Mouse (Mus musculus) testis, adult 2 months (tissue): ENCODE measurements around the gene 4930516K23Rik. TPM values are rescaled to one million over a fixed set of nuclear protein-coding genes. Genes with fewer than 3 reads are reported as not detected.

ENCODE experiments used
- H3K27ac ChIP-seq: fragments of 200-500 bp; 2 replicates; pipeline ENCODE4 v1.5.1; 2012; ENCODE audit warnings: low read depth, low read length; ENCODE audit not compliant: control insufficient read depth, insufficient read depth
- H3K27me3 ChIP-seq: fragments of 200-500 bp; 2 replicates; pipeline ENCODE4 v1.6.1; 2012; ENCODE audit warnings: mild to moderate bottlenecking, low read length, moderate library complexity; ENCODE audit not compliant: control insufficient read depth, insufficient read depth
- H3K36me3 ChIP-seq: fragments of 200-500 bp; 2 replicates; pipeline ENCODE4 v1.6.1; 2012; ENCODE audit warnings: mild to moderate bottlenecking, low read length; ENCODE audit not compliant: control insufficient read depth, insufficient read depth
- H3K4me1 ChIP-seq: fragments of 200-500 bp; 2 replicates; pipeline ENCODE4 v1.6.1; 2012; ENCODE audit warnings: low read length; ENCODE audit not compliant: control insufficient read depth, insufficient read depth
- H3K4me3 ChIP-seq: fragments of 200-500 bp; 2 replicates; pipeline ENCODE4 v1.5.1; 2012; ENCODE audit warnings: low read depth, mild to moderate bottlenecking, low read length, moderate library complexity, mixed read lengths; ENCODE audit not compliant: control insufficient read depth
- CTCF ChIP-seq: fragments of 200-500 bp; IDR thresholded peaks from 2 replicates; pipeline ENCODE4 v1.5.1; 2012; ENCODE audit warnings: low read depth, mild to moderate bottlenecking, inconsistent platforms, low read length, moderate library complexity; ENCODE audit not compliant: control insufficient read depth, insufficient read depth, insufficient replicate concordance
- POLR2A ChIP-seq: fragments of 200-500 bp; IDR thresholded peaks from 2 replicates; pipeline ENCODE4 v1.6.1; 2012; ENCODE audit warnings: low read depth, mild to moderate bottlenecking, inconsistent platforms, low read length, moderate library complexity; ENCODE audit not compliant: control insufficient read depth
- polyA plus RNA-seq: library from polyadenylated mRNA; depleted of rRNA; stranded (reverse); fragments of >200 nt; gene quantifications from 2 replicates; pipeline ENCODE4 v1.2.3, GENCODE M21; 2012; rRNA removed

Gene 4930516K23Rik
- polyA plus RNA-seq, 1 experiment: 0.80 TPM

DNA sequence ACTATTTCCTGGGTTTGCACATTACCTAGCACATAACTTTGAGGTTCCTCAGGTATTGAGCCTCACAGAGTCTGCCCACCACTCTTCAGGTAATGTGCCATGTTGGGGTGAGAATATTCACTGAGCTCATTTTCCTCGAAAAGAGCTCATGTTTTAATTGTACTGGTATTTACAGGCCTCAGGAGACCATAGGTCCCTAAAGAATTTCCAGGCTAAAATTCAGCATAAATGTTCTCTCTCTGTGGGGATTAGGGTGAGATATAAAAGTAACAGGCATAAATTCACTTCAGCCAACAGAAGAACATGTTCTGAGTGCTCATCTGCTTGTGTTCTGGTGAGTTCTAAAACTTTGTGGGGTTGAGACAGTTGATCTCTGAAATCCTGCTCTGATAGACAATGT is 26.1 kb downstream of the 4930516K23Rik start, which contains the start of gene Olfr641:
TSS of gene Olfr641 (plus strand) at position 301 of the 400 bp plus-strand sequence.
- H3K4me3 ChIP-seq: no peak within 1 kb of the TSS
- H3K27me3 ChIP-seq: no peaks in the 10 kb centered on the region
- TF ChIP-seq POLR2A (no peak), CTCF (no peak)
- H3K27ac ChIP-seq: no peak within 1 kb of the TSS
- H3K4me1 ChIP-seq: no peaks in the 10 kb centered on the region
- no peaks in the 10 kb centered on the region for H3K36me3 ChIP-seq

DNA sequence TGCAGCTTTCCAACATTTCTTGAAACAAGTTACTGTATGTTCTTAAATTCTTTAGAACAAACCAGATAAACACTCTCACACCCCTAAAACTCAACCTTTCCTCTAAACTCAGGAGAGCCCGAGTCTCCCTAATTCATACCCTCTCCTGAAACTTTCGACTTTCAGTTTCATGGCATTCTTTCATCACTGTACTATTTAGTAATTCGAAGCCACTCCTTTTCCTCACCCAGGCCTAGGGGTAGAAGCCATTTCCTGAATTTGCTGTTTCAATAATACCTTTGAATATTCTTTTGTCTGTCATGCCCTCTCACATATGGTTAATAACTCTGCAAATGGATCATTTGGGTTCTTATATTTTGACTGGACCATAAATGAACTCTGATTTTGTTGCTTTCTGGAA is 34.3 kb downstream of the 4930516K23Rik start:
- H3K36me3 ChIP-seq: no peaks in the 10 kb centered on the region
- no peaks in the 10 kb centered on the region for H3K27me3 ChIP-seq
- H3K4me3 ChIP-seq: no peak overlapping the region
- no peaks in the 10 kb centered on the region for H3K4me1 ChIP-seq
- no peak for TF ChIP-seq POLR2A
- TF ChIP-seq CTCF: no peak
- no peak overlapping the region for H3K27ac ChIP-seq

DNA sequence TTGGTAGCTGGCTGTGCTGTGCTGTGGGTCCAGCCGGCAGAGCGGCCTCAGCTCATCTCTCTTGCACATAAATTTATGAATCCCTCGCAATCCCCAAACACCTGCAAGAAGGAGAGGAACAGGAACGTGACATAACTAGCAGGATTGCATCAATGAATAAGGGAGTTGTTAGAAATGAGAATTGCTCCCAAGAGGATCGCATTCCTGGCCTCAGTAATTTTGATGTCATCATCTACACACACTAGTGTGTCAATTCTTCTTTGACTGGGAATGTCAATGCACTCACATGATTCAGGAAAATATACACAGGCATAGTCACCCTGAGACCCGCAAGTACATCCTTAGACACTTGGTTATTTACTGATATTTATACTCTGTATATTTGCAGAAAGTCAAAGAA is 35.8 kb downstream of the 4930516K23Rik start, which contains the start of gene Olfr640:
TSS of gene Olfr640 (minus strand) at position 101 of the 400 bp plus-strand sequence.
- Histone ChIP-seq H3K4me1 (no peaks in the 10 kb centered on the region), H3K27ac (no peak within 1 kb of the TSS), H3K36me3 (no peaks in the 10 kb centered on the region), H3K4me3 (no peak within 1 kb of the TSS), H3K27me3 (no peaks in the 10 kb centered on the region)
- TF ChIP-seq POLR2A: no peak
- no peak for TF ChIP-seq CTCF

DNA sequence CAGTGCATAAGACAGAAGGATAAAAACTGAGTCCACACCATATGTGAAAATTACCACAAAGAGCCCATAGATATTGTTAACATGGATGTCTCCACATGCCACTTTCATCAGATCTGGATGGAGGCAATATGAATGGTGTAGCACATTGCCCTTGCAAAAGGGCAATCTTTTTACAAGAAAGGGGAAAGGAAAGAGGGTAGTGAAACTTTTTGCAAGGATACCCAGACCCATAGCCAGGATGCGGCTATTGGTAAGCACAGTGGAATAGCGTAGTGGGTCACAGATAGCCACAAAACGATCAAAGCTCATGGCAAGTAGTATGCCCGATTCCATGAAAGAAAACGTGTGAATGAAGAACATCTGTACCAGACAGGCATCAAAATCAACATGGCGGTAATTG is 39.6 kb downstream of the 4930516K23Rik start:
- Histone ChIP-seq H3K36me3 (no peaks in the 10 kb centered on the region), H3K27me3 (no peaks in the 10 kb centered on the region), H3K4me3 (no peak overlapping the region), H3K4me1 (no peaks in the 10 kb centered on the region), H3K27ac (no peak overlapping the region)
- TF ChIP-seq POLR2A (no peak), CTCF (no peak)

DNA sequence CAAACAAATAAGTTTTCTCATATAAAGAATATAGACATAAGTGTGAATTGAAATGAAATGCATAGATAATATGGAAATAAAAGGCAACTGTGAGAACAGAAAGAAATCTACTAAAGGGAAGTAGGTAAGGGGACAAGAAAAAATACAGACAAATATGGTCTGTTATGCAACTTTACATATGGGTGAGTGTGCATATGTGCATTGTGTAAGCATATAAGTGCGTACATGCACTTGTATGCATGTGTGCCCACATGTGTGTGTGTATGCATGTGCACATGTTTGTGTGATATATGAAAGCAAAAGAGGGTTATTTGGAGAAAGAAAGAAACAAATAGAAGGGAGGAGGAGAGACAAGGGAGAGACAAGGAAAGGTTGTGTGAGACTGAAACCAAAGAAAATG is 42.3 kb downstream of the 4930516K23Rik start:
- H3K27me3 ChIP-seq: no peaks in the 10 kb centered on the region
- H3K27ac ChIP-seq: no peak overlapping the region
- H3K4me1 ChIP-seq: no peaks in the 10 kb centered on the region
- H3K36me3 ChIP-seq: no peaks in the 10 kb centered on the region
- no peak overlapping the region for H3K4me3 ChIP-seq
- TF ChIP-seq POLR2A: no peak
- TF ChIP-seq CTCF: no peak

DNA sequence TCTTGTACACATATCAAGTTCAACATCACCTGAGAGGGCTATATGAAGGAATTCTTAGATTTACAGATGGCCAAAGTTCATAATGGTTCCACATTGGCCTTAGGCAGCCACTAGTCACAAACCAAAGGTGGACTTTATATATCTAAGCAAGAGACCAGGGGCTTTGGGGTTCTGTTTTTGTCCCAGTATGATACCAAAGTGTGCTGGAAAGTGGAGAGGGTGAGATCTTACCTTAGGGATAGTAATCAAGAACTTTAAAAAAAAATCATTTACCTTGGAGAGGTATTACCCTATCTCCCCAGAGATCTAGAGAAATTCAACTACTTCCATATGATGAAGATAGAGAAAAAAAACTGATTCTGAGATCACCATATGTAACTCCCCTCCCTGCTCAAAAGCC is 44.0 kb downstream of the 4930516K23Rik start, which contains the start of gene Olfr639:
TSS of gene Olfr639 (minus strand) at position 101 of the 400 bp plus-strand sequence.
- Histone ChIP-seq H3K4me1 (no peaks in the 10 kb centered on the region), H3K27me3 (no peaks in the 10 kb centered on the region), H3K4me3 (no peak within 1 kb of the TSS), H3K27ac (no peak within 1 kb of the TSS), H3K36me3 (no peaks in the 10 kb centered on the region)
- TF ChIP-seq POLR2A (no peak), CTCF (no peak)

Other genes starting within 250 kb of the 4930516K23Rik start
- gene Hbb-bt, start 247.4 kb downstream of the 4930516K23Rik start, polyA plus RNA-seq: 8.1 and 11.1 TPM in 2 replicates
- 78.9 and 88.8 TPM in 2 replicates for gene Hbb-bs, start 233.3 kb downstream of the 4930516K23Rik start, polyA plus RNA-seq
- gene Hbb-bh2, start 220.9 kb downstream of the 4930516K23Rik start, polyA plus RNA-seq: not detected in 2 replicates
- gene Hbb-bh1, start 218.3 kb downstream of the 4930516K23Rik start, polyA plus RNA-seq: not detected in 2 replicates
- 0.19 and 0.26 TPM in 2 replicates for gene Hbb-y, start 208.2 kb downstream of the 4930516K23Rik start, polyA plus RNA-seq
- gene Olfr66, start 175.2 kb downstream of the 4930516K23Rik start, polyA plus RNA-seq: not detected in 2 replicates
- not detected in 2 replicates for gene Olfr64, start 167.0 kb downstream of the 4930516K23Rik start, polyA plus RNA-seq
- not detected in 2 replicates for gene Olfr65, start 158.0 kb downstream of the 4930516K23Rik start, polyA plus RNA-seq
- not detected in 2 replicates for gene Olfr631, start 132.6 kb downstream of the 4930516K23Rik start, polyA plus RNA-seq
- gene Olfr632, start 127.1 kb downstream of the 4930516K23Rik start, polyA plus RNA-seq: not detected in 2 replicates
- not detected in 2 replicates for gene Olfr633, start 117.0 kb downstream of the 4930516K23Rik start, polyA plus RNA-seq
- not detected in 2 replicates for gene Olfr635, start 90.3 kb downstream of the 4930516K23Rik start, polyA plus RNA-seq
- gene Olfr638, start 62.7 kb downstream of the 4930516K23Rik start, polyA plus RNA-seq: not detected in 2 replicates
- gene Olfr639, start 44.1 kb downstream of the 4930516K23Rik start, polyA plus RNA-seq: not detected in 2 replicates
- gene Olfr640, start 35.9 kb downstream of the 4930516K23Rik start, polyA plus RNA-seq: 0.07 TPM in 1 of 2 replicates, not detected in the other
- 0.15 TPM in 1 of 2 replicates, not detected in the other for gene Olfr641, start 26.0 kb downstream of the 4930516K23Rik start, polyA plus RNA-seq
- 0.53 TPM in 1 of 2 replicates, not detected in the other for gene Olfr642, start 8.8 kb downstream of the 4930516K23Rik start, polyA plus RNA-seq
- 0.12 TPM in 1 of 2 replicates, not detected in the other for gene Olfr644, start 10.4 kb upstream of the 4930516K23Rik start, polyA plus RNA-seq
- gene Olfr645, start 24.0 kb upstream of the 4930516K23Rik start, polyA plus RNA-seq: 0.02 TPM in 1 of 2 replicates, not detected in the other
- not detected in 2 replicates for gene Olfr646, start 43.4 kb upstream of the 4930516K23Rik start, polyA plus RNA-seq
- 101 and 104 TPM in 2 replicates for gene Ubqln5, start 68.4 kb upstream of the 4930516K23Rik start, polyA plus RNA-seq
- gene Olfr643, start 76.0 kb upstream of the 4930516K23Rik start, polyA plus RNA-seq: 0.17 and 0.51 TPM in 2 replicates
- gene Ubqln3, start 81.8 kb upstream of the 4930516K23Rik start, polyA plus RNA-seq: 434 and 492 TPM in 2 replicates
- gene Ubqlnl, start 89.1 kb upstream of the 4930516K23Rik start, polyA plus RNA-seq: 257 and 316 TPM in 2 replicates
- not detected in 2 replicates for gene Olfm5, start 103.4 kb upstream of the 4930516K23Rik start, polyA plus RNA-seq
- gene Olfr648, start 121.9 kb upstream of the 4930516K23Rik start, polyA plus RNA-seq: 0.07 and 0.09 TPM in 2 replicates
- not detected in 2 replicates for gene Olfr649, start 134.5 kb upstream of the 4930516K23Rik start, polyA plus RNA-seq
- 1.9 and 2.4 TPM in 2 replicates for gene Trim6, start 157.3 kb upstream of the 4930516K23Rik start, polyA plus RNA-seq
- 1.0 and 1.2 TPM in 2 replicates for gene Trim34a, start 183.0 kb upstream of the 4930516K23Rik start, polyA plus RNA-seq
- 0.11 and 0.16 TPM in 2 replicates for gene Trim5, start 226.6 kb upstream of the 4930516K23Rik start, polyA plus RNA-seq